Mouse (Mus musculus) midbrain, embryonic 16.5 days (tissue): Measurements from ENCODE around the gene Igfn1. TPM values are rescaled to one million over a fixed set of nuclear protein-coding genes. Genes with fewer than 3 reads are reported as not detected.

Experiments
- ATAC-seq: fragments of 200-750 bp; cut with Nextera tagmentation; 2 replicates; pipeline ENCODE4 v1.8.0; 2017; ENCODE audit warnings: moderate TSS enrichment
- H3K27ac ChIP-seq: fragments of 300-500 bp; sonication (generic); 2 replicates; pipeline ENCODE4 v1.5.1; 2014; ENCODE audit warnings: mild to moderate bottlenecking, low read length, mixed read lengths
- H3K27me3 ChIP-seq: fragments of 300-500 bp; sonication (generic); 2 replicates; pipeline ENCODE4 v1.6.1; 2014; ENCODE audit warnings: low read depth, low read length, mixed read lengths; ENCODE audit not compliant: control insufficient read depth, insufficient read depth
- H3K36me3 ChIP-seq: fragments of 300-500 bp; sonication (generic); 2 replicates; pipeline ENCODE4 v1.6.1; 2014; ENCODE audit warnings: mild to moderate bottlenecking, low read length, moderate library complexity, mixed read lengths; ENCODE audit not compliant: control insufficient read depth, insufficient read depth
- H3K4me1 ChIP-seq: fragments of 300-500 bp; sonication (generic); 2 replicates; pipeline ENCODE4 v1.6.1; 2014; ENCODE audit warnings: mild to moderate bottlenecking, low read length, mixed read lengths; ENCODE audit not compliant: control insufficient read depth, insufficient read depth
- H3K4me2 ChIP-seq: fragments of 300-500 bp; sonication (generic); 2 replicates; pipeline ENCODE4 v1.6.1; 2014; ENCODE audit warnings: mild to moderate bottlenecking, low read length, mixed read lengths
- H3K4me3 ChIP-seq: fragments of 300-500 bp; sonication (generic); 2 replicates; pipeline ENCODE4 v1.5.1; 2014; ENCODE audit warnings: low read depth, mild to moderate bottlenecking, low read length, moderate library complexity, mixed read lengths
- H3K9ac ChIP-seq: fragments of 300-500 bp; sonication (generic); 2 replicates; pipeline ENCODE4 v1.6.1; 2014; ENCODE audit warnings: low read depth, low read length, mixed read lengths
- H3K9me3 ChIP-seq: fragments of 300-500 bp; sonication (generic); replicated peaks from 2 replicates; pipeline ENCODE4 v1.6.1; 2014; ENCODE audit warnings: mild to moderate bottlenecking, low read length, mixed read lengths; ENCODE audit not compliant: control insufficient read depth, poor library complexity, severe bottlenecking
- WGBS: fragments of 180-500 bp; shearing (Covaris S2); extraction: QIAGEN DNeasy Blood & Tissue Kit; methylation state at CpG from one replicate; pipeline ENCODE4 v1.1.7; 2014; 5-methylcytosine and 5-hydroxymethylcytosine counted together
- polyA plus RNA-seq: library from polyadenylated mRNA; unstranded; fragments of >200 nt; fragmentation: Nextera tagmentation; extraction: Ambion mirVana; gene quantifications from 2 replicates; pipeline ENCODE4 v1.2.1, GENCODE M21; 2015

Gene Igfn1
- polyA plus RNA-seq, 1 experiment from 2014 or later, result not detected

DNA sequence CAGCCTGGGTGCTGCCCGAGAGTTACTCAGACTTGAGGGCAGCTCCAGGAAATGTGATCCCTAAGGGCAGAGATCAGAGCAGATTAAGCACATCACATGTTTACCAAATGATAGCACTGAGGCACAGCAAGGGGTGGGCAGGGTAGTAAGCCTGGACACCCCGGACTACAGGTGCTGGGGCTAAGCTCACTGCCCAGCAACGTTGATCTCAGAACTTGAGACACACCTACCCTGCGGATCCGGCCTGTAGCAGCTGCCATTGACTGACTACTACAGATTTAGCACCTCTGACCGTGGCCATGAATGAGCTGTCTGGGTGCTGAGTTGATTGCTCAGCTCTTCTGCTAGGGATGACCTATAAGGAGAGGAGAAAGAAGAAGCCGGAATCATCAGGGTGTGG, 8.6 kb downstream of the Igfn1 start:
- no peaks in the 10 kb centered on the region for H3K36me3 ChIP-seq

DNA sequence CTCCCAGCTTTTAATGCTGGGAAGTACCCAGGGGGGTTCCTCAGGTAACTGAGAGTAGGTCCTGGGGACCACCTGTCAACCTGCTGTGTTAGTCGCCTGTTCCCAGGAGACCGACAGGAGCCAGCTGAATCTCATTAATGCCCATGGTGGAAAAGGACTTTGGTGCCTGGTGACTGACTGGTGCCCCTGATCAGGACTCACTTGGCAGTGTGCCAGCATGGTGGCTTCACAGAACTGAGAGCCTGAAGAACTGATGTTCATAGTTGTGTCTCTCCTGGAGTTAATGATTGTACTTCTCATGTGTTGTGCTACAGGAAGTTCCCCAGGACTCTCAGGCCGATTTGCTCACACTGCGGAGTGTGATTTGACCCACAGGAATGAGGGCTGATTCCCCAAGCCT, 12.7 kb downstream of the Igfn1 start:
- no peak for ATAC-seq
- Histone ChIP-seq H3K4me2 (no peak overlapping the region), H3K9ac (no peak overlapping the region), H3K4me1 (no peaks in the 10 kb centered on the region), H3K9me3 (no peaks in the 10 kb centered on the region), H3K27ac (no peak overlapping the region), H3K27me3 (no peaks in the 10 kb centered on the region), H3K4me3 (no peak overlapping the region), H3K36me3 (no peaks in the 10 kb centered on the region)
- 82% methylated on average over 4 of the region's 4 CpGs for WGBS

More for the DNA sequence above, 8.6 kb downstream of the Igfn1 start:
- Histone ChIP-seq H3K27ac (no peak overlapping the region), H3K27me3 (no peaks in the 10 kb centered on the region), H3K4me1 (no peaks in the 10 kb centered on the region), H3K4me2 (no peak overlapping the region), H3K9ac (no peak overlapping the region), H3K9me3 (no peaks in the 10 kb centered on the region), H3K4me3 (no peak overlapping the region)
- ATAC-seq, result no peak
- 74% methylated on average over 7 of the region's 7 CpGs for WGBS

DNA sequence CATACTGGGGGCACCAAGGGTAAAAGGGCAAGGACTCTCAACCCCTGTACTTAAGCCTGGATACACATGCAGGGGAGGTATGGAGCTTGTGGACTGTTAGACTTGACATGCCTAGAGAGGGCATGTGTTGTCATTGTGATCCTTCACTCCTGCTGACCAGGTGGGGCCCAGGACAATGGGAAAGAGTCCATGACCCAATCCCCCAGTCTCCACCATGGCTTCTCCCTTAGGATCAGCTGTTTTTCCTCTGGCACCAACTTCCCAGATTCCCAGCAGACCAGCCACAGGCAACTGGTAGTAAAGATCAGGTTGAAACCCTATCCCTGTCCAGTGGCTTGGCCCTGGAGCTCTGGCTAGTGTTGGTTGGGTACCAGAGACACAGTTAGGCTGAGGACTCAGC, 16.3 kb downstream of the Igfn1 start:
- H3K36me3 ChIP-seq, result no peaks in the 10 kb centered on the region
- H3K27ac ChIP-seq, result no peak overlapping the region
- no peaks in the 10 kb centered on the region for H3K9me3 ChIP-seq
- no peaks in the 10 kb centered on the region for H3K27me3 ChIP-seq
- H3K4me2 ChIP-seq, result no peak overlapping the region
- no peaks in the 10 kb centered on the region for H3K4me1 ChIP-seq
- H3K4me3 ChIP-seq, result no peak overlapping the region
- no peak overlapping the region for H3K9ac ChIP-seq
- no peak for ATAC-seq

DNA sequence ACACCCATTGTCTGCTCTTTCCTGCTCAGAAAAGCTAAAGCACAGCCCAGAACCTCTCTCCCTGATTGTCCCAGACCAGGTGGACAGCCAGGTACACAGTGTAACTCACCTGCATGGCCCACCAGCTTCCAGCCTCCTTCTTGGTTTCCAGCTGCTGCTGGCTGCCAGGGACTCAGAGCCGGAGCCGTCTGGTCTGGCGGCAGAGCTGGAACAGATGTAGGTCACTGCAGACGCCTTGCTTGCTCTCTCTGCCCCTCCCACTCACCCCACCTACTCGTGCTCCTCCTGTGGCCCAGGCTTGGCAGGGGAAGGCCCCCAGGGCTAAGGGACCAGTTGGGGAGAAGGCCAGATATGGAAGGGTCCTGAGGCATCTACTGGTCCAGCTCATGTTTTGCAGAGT, 22.0 kb downstream of the Igfn1 start:
- H3K9me3 ChIP-seq, result no peaks in the 10 kb centered on the region
- no peaks in the 10 kb centered on the region for H3K27me3 ChIP-seq
- WGBS, result 47% methylated on average over 5 of the region's 5 CpGs
- no peaks in the 10 kb centered on the region for H3K36me3 ChIP-seq
- no peak overlapping the region for H3K4me3 ChIP-seq
- no peak overlapping the region for H3K9ac ChIP-seq
- H3K27ac ChIP-seq, result no peak overlapping the region
- no peak for ATAC-seq
- H3K4me1 ChIP-seq, result no peaks in the 10 kb centered on the region
- H3K4me2 ChIP-seq, result no peak overlapping the region

DNA sequence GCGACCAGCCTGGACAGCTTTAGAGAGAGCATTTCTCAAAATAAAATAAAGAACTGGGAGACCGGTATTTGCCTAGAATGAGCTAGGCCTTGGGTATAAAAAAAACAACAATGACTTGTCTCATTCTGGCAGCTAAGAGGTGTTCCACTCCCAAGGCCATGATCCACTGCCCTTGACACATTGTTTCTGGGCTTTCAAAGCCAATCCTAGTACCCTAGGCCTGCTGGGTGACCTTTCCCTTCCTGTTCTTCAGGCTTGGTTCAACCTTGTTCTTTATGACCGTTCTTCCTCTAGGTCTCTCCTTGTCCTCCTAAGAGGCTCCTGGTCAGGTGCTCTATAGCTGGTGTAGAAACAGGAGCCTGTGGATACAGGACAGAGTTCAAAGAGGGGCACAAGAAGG, 33.6 kb downstream of the Igfn1 start:
- Histone ChIP-seq H3K9ac (no peak overlapping the region), H3K4me3 (no peak overlapping the region), H3K27ac (no peak overlapping the region), H3K4me2 (no peak overlapping the region), H3K36me3 (no peaks in the 10 kb centered on the region), H3K9me3 (no peaks in the 10 kb centered on the region), H3K27me3 (no peaks in the 10 kb centered on the region), H3K4me1 (no peaks in the 10 kb centered on the region)
- ATAC-seq, result no peak
- WGBS, result 92% methylated on average over 3 of the region's 3 CpGs

DNA sequence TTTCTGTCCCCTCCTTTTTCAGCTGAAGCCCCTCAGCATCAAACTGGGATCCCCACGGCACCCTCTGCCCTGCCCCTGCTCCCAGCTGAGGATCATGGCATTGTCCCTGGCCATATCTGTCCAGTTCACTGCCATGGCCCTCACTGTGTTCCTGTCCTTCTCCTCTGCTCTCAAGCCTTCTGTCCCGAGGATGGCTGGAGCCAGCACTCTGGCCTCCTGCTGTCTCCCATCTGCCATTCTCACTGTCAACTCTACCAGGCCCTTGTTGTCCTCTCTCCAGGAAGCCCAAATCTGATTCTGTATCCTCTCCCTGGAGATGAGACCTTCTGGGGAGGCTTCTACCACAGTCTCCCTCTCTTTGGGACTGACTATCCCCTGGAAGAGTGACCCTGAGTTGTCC, 35.7 kb downstream of the Igfn1 start:
- 61% methylated on average over 2 of the region's 2 CpGs for WGBS
- H3K4me1 ChIP-seq, result no peaks in the 10 kb centered on the region
- H3K4me3 ChIP-seq, result no peak overlapping the region
- no peak overlapping the region for H3K4me2 ChIP-seq
- H3K9me3 ChIP-seq, result no peaks in the 10 kb centered on the region
- H3K9ac ChIP-seq, result no peak overlapping the region
- H3K27me3 ChIP-seq, result no peaks in the 10 kb centered on the region
- no peaks in the 10 kb centered on the region for H3K36me3 ChIP-seq
- no peak for ATAC-seq
- no peak overlapping the region for H3K27ac ChIP-seq

DNA sequence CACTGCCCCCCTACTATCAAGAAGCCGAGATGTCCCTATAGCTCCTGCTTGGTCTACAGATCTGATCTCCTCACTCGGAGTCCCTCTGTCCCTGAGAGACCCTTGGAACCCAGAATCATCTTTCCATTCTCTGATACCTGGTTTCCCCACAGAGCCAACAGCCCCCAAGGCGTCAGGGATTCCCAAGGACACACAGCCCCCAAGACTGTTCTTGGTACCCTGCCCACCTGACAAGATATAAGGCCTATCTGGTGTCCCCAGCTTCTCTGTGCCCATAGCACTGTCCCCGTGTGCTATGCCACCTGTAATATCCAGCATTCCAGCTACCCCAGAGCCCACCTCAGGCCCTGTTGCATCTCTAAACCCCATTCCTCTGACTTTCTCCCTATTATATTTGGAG, 38.4 kb downstream of the Igfn1 start:
- 81% methylated on average over 4 of the region's 4 CpGs for WGBS
- no peak overlapping the region for H3K27ac ChIP-seq
- H3K36me3 ChIP-seq, result no peaks in the 10 kb centered on the region
- H3K9me3 ChIP-seq, result no peaks in the 10 kb centered on the region
- H3K9ac ChIP-seq, result no peak overlapping the region
- H3K4me2 ChIP-seq, result no peak overlapping the region
- no peaks in the 10 kb centered on the region for H3K27me3 ChIP-seq
- no peak for ATAC-seq
- H3K4me1 ChIP-seq, result no peaks in the 10 kb centered on the region
- no peak overlapping the region for H3K4me3 ChIP-seq

DNA sequence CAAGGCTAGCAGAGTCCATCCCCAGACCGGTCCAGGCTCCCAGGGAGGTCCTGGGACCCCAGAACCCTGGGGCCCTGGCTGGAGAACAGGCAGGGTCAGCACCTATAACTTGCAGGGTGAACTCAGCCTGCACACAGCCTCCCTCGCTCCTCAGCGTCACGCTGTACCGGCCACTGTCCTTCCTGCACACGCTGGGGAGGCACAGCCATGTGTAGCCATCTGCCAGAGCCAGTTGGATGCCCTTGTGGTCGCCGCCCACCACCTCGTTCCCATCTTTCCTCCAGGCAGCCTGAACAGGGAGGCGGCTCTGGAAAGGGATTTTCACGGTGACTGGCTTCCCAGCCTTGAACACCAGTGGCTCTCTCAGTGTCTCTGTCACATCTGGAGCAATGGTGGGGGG, 41.6 kb downstream of the Igfn1 start:
- 64% methylated on average over 11 of the region's 11 CpGs for WGBS
- H3K9ac ChIP-seq, result no peak overlapping the region
- H3K36me3 ChIP-seq, result no peaks in the 10 kb centered on the region
- H3K4me2 ChIP-seq, result no peak overlapping the region
- no peak overlapping the region for H3K27ac ChIP-seq
- H3K9me3 ChIP-seq, result no peaks in the 10 kb centered on the region
- H3K27me3 ChIP-seq, result no peaks in the 10 kb centered on the region
- H3K4me3 ChIP-seq, result no peak overlapping the region
- no peak for ATAC-seq
- H3K4me1 ChIP-seq, result no peaks in the 10 kb centered on the region

DNA sequence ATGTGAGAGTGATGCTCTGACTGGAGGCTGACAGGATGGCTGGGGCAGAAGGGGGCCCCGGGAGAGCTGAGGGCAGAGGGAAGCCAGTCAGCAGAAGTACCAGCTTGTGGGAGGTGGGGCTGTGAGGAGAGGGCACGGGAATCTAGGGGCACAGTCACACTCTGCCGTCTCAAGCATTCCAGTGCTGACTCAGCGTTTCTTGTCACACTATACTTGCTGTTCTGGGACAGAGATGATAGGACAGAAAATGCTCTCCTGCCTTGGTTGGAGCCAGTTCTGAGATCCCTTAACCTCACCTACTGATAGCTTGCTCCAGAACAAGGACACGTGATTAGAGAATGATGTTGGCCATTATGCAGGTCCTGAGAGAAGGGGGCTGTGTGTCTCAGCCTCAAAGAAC, 43.0 kb downstream of the Igfn1 start:
- H3K9ac ChIP-seq, result no peak overlapping the region
- no peak overlapping the region for H3K4me2 ChIP-seq
- WGBS, result 71% methylated on average over 5 of the region's 5 CpGs
- H3K4me1 ChIP-seq, result no peaks in the 10 kb centered on the region
- H3K9me3 ChIP-seq, result no peaks in the 10 kb centered on the region
- no peak for ATAC-seq
- no peaks in the 10 kb centered on the region for H3K36me3 ChIP-seq
- no peak overlapping the region for H3K4me3 ChIP-seq
- no peaks in the 10 kb centered on the region for H3K27me3 ChIP-seq
- no peak overlapping the region for H3K27ac ChIP-seq

DNA sequence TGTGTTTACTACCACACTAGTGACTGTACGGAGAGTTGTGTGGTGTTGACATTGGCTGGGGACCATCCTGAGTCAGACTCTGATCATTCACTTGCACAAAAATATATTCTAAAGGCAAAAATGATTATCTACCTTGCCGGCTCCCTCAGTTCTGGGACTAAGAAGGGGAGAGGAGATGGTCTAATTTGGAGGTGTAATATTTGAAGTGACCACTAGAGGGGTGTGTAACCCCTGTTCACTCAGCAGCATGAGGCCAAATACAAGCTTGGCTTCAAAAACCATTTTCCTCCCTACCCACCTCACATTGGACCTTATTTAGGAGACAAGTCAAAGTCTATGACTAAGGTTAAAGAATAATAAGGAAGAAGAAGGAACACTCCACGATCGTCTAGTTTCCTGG, 47.7 kb downstream of the Igfn1 start:
- H3K36me3 ChIP-seq, result no peaks in the 10 kb centered on the region
- no peak overlapping the region for H3K4me2 ChIP-seq
- H3K4me1 ChIP-seq, result no peaks in the 10 kb centered on the region
- peak; percentile 56; the same call in 1 of the 2 replicates for ATAC-seq
- WGBS, result 50% methylated on average over 4 of the region's 4 CpGs
- no peak overlapping the region for H3K4me3 ChIP-seq
- no peak overlapping the region for H3K9ac ChIP-seq
- H3K27me3 ChIP-seq, result no peaks in the 10 kb centered on the region
- no peak overlapping the region for H3K27ac ChIP-seq
- H3K9me3 ChIP-seq, result no peaks in the 10 kb centered on the region
